Mouse (Mus musculus) C2C12 (cell line): Measurements from ENCODE around the gene Btbd8.

Source experiments
- CEBPB ChIP-seq: IDR thresholded peaks from one replicate; pipeline ENCODE4 v1.6.1; 2011; ENCODE audit warnings: low read depth, mild to moderate bottlenecking, control low read depth, moderate library complexity
- CTCF ChIP-seq: IDR thresholded peaks from one replicate; pipeline ENCODE4 v1.5.1; 2011; ENCODE audit not compliant: control insufficient read depth, insufficient read depth, insufficient read length
- FOSL1 ChIP-seq: IDR thresholded peaks from one replicate; pipeline ENCODE4 v1.8.0; 2011; ENCODE audit warnings: mild to moderate bottlenecking, low read length; ENCODE audit not compliant: poor library complexity, insufficient read depth, severe bottlenecking
- MAX ChIP-seq: IDR thresholded peaks from one replicate; pipeline ENCODE4 v1.6.1; 2011; ENCODE audit warnings: mild to moderate bottlenecking, control low read depth
- MYOD1 ChIP-seq: IDR thresholded peaks from one replicate; pipeline ENCODE4 v1.6.1; 2011; ENCODE audit warnings: low read depth; ENCODE audit not compliant: control insufficient read depth, insufficient read length
- MYOG ChIP-seq: IDR thresholded peaks from one replicate; pipeline ENCODE4 v1.6.1; 2011; ENCODE audit not compliant: control insufficient read depth, insufficient read length; ENCODE audit errors: extremely low read depth
- USF1 ChIP-seq: IDR thresholded peaks from one replicate; pipeline ENCODE4 v1.6.1; 2011; ENCODE audit warnings: low read depth, mild to moderate bottlenecking, control low read depth, moderate library complexity

GRCm38 (mm10) chr5:107467098-107467497 lies 29.3 kb downstream of the Btbd8 start:
- TF ChIP-seq CTCF (no peak), CEBPB (peak; percentile 39), MYOD1 (no peak), USF1 (no peak), MYOG (no peak), MAX (no peak), FOSL1 (no peak)
